Mouse (Mus musculus): ENCODE measurements around the gene Gm26965. TPM values are rescaled to one million over a fixed set of nuclear protein-coding genes. Genes with fewer than 3 reads are reported as not detected.
"Not testable (repeated sequence)": the region's sequence is repeated elsewhere in the genome, so short reads cannot be mapped to it uniquely, and the experiment has no call there.

Gene Gm26965
- polyA plus RNA-seq, 1 experiment from 2014 or later, result not detected

GRCm38 (mm10) chr13:67483625-67484423 lies 42.1 kb downstream of the Gm26965 start, which contains the start of gene Zfp874b:
Gene Zfp874b, minus strand, starts transcription at chr13:67484258.
- H3K4me1 ChIP-seq (replicated peaks; ENCODE audit: control insufficient read depth, insufficient read depth), result no peaks in the 10 kb centered on the region
- 2% methylated on average over 20 of the region's 20 CpGs for WGBS
- H3K4me3 ChIP-seq (ENCODE audit: low read depth, low read length), result peak within 1 kb of the TSS; percentile 59
- H3K4me2 ChIP-seq (replicated peaks; ENCODE audit: low read depth), result peak within 1 kb of the TSS; percentile 52
- ATAC-seq (ENCODE audit: low FRiP score, low TSS enrichment) (peak; percentile 96), DNase-seq (ENCODE audit: low spot score) (peak; percentile 87)
- peak within 1 kb of the TSS; percentile 56 for H3K9ac ChIP-seq (ENCODE audit: low read length)
- H3K36me3 ChIP-seq (ENCODE audit: control insufficient read depth, insufficient read depth, low read length), result no peaks in the 10 kb centered on the region
- H3K27ac ChIP-seq (replicated peaks), result no peak within 1 kb of the TSS; the same call in 1 of the 2 replicates
- no peak for TF ChIP-seq CTCF (IDR thresholded peaks at IDR 0.05; ENCODE audit: low read depth)
- H3K9me3 ChIP-seq (ENCODE audit: control insufficient read depth, low read length), result no peaks in the 10 kb centered on the region
- no peaks in the 10 kb centered on the region for H3K27me3 ChIP-seq (ENCODE audit: control insufficient read depth, insufficient read depth, low read length)

DNA sequence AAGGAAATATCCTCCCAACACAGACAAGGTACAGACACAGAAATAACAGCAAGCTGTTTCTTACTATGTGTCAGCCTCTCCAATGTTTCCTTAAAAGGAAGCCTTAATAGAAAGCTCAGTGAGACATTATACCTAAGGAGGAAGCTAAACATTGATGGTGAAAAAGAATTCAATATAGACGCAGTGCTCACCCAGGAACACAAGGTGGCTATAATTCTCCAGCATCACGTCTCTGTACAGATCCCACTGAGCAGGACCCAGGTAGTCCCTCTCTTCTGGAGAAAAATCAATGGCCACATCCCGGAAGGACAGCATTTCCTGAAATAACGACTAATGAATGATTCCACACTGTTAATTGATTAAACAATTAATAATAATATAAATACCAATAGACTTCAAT lies 44.4 kb downstream of the Gm26965 start:
- no peaks in the 10 kb centered on the region for H3K9me3 ChIP-seq (ENCODE audit: control insufficient read depth, low read length)
- no peaks in the 10 kb centered on the region for H3K4me1 ChIP-seq (replicated peaks; ENCODE audit: control insufficient read depth, insufficient read depth)
- WGBS, result 58% methylated on average over 4 of the region's 4 CpGs
- no peak overlapping the region for H3K4me2 ChIP-seq (replicated peaks; ENCODE audit: low read depth)
- no peak overlapping the region for H3K4me3 ChIP-seq (ENCODE audit: low read depth, low read length)
- TF ChIP-seq EP300 (optimal IDR thresholded peaks at IDR 0.05) (no peak), CTCF (IDR thresholded peaks at IDR 0.05; ENCODE audit: low read depth) (peak; percentile 29; the same call in 1 of the 2 replicates)
- H3K9ac ChIP-seq (ENCODE audit: low read length), result no peak overlapping the region
- DNase-seq (ENCODE audit: low spot score) (no peak), ATAC-seq (ENCODE audit: low FRiP score, low TSS enrichment) (no peak)
- no peaks in the 10 kb centered on the region for H3K27me3 ChIP-seq (ENCODE audit: control insufficient read depth, insufficient read depth, low read length)
- no peaks in the 10 kb centered on the region for H3K36me3 ChIP-seq (ENCODE audit: control insufficient read depth, insufficient read depth, low read length)
- H3K27ac ChIP-seq (replicated peaks), result no peak overlapping the region

DNA sequence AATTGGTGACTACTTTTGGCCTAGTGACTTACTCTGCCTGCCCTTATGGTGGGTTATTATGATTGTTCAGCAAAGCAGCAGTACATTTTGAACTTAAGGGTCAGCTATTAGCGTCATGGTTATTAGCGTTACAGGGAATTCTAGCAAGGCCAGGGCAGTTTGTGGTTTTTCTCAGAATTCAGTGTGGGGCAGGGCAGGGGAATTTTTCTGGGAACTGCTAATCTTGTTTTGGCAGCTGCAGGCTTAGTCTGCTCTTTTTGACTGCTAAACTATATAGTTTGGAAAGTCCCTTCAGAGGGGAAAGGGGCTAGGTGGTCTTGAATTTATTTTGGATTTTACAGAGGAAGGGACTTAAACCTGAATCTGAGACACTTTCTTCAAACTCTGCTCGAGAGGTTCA lies 56.7 kb downstream of the Gm26965 start:
- H3K4me3 ChIP-seq (ENCODE audit: low read depth, low read length), result no peak overlapping the region
- DNase-seq (ENCODE audit: low spot score) (no peak), ATAC-seq (ENCODE audit: low FRiP score, low TSS enrichment) (no peak)
- no peaks in the 10 kb centered on the region for H3K27me3 ChIP-seq (ENCODE audit: control insufficient read depth, insufficient read depth, low read length)
- no peaks in the 10 kb centered on the region for H3K4me1 ChIP-seq (replicated peaks; ENCODE audit: control insufficient read depth, insufficient read depth)
- no peaks in the 10 kb centered on the region for H3K36me3 ChIP-seq (ENCODE audit: control insufficient read depth, insufficient read depth, low read length)
- no peaks in the 10 kb centered on the region for H3K9me3 ChIP-seq (ENCODE audit: control insufficient read depth, low read length)
- H3K4me2 ChIP-seq (replicated peaks; ENCODE audit: low read depth), result no peak overlapping the region
- TF ChIP-seq EP300 (optimal IDR thresholded peaks at IDR 0.05) (no peak), CTCF (IDR thresholded peaks at IDR 0.05; ENCODE audit: low read depth) (no peak)
- H3K9ac ChIP-seq (ENCODE audit: low read length), result no peak overlapping the region
- 88% methylated on average over 3 of the region's 3 CpGs for WGBS
- no peak overlapping the region for H3K27ac ChIP-seq (replicated peaks)

DNA sequence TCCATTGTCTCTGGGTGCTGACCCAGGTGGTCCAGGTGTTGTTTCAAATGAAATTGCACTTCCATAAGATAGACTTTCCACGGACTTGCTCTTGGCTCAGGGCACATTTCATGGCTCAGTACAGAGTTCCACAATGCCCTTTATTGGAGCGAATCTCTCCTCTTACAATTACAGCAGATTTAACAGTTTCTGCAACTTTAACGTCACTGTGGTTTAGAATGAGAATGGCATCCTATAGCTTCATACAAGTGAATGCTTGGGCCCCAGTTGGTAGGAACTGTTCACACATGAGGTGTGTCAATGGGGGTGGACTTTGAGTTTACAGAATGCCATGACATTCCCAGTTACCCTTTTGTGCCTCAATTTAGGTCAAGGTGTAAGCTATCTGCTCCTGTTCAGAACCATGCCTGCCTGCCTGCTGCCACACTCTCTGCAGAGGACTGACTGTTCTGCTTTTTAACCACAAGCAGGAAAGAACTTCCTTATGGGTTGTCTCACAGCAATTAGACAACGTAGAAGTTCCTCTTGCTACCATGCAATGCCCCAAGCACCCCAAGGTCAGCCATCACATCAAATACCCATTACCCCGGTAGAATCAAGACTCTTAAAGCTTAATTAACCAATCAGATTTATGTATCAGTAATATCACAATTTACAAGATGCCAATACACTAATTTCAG lies 62.3 kb downstream of the Gm26965 start:
- H3K9me3 ChIP-seq (ENCODE audit: control insufficient read depth, low read length); H3K4me3 ChIP-seq (ENCODE audit: low read depth, low read length); DNase-seq (ENCODE audit: low spot score); H3K9ac ChIP-seq (ENCODE audit: low read length); H3K36me3 ChIP-seq (ENCODE audit: control insufficient read depth, insufficient read depth, low read length); ATAC-seq (ENCODE audit: low FRiP score, low TSS enrichment); H3K4me1 ChIP-seq (replicated peaks; ENCODE audit: control insufficient read depth, insufficient read depth); H3K27me3 ChIP-seq (ENCODE audit: control insufficient read depth, insufficient read depth, low read length); H3K27ac ChIP-seq (replicated peaks); H3K4me2 ChIP-seq (replicated peaks; ENCODE audit: low read depth): not testable (repeated sequence)
- WGBS, result 86% methylated on average over 2 of the region's 5 CpGs

DNA sequence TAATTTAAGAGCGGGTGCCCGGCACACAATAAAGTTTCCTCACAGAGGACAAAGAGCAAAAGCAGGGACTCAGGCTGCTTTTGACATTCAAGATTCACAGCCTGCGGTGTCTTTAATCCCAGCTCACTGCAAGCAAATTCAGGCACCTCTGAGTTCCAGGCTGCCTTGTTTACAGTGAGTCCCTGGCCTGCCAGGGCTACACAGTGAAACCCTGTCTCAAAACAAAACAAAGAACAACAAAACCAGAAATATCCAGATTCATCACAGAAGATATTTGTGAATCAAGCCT lies 74.0 kb downstream of the Gm26965 start:
- Histone ChIP-seq H3K36me3 (ENCODE audit: control insufficient read depth, insufficient read depth, low read length) (no peaks in the 10 kb centered on the region), H3K4me2 (replicated peaks; ENCODE audit: low read depth) (peak overlapping the region; percentile 69), H3K4me1 (replicated peaks; ENCODE audit: control insufficient read depth, insufficient read depth) (no peaks in the 10 kb centered on the region), H3K9ac (ENCODE audit: low read length) (peak overlapping the region; percentile 9; the same call in 1 of the 2 replicates), H3K4me3 (ENCODE audit: low read depth, low read length) (peak overlapping the region; percentile 54), H3K27me3 (ENCODE audit: control insufficient read depth, insufficient read depth, low read length) (no peaks in the 10 kb centered on the region), H3K9me3 (ENCODE audit: control insufficient read depth, low read length) (no peaks in the 10 kb centered on the region), H3K27ac (replicated peaks) (no peak overlapping the region)
- TF ChIP-seq CTCF (IDR thresholded peaks at IDR 0.05; ENCODE audit: low read depth), result no peak
- no peak for TF ChIP-seq EP300 (optimal IDR thresholded peaks at IDR 0.05)
- DNase-seq (ENCODE audit: low spot score) (no peak), ATAC-seq (ENCODE audit: low FRiP score, low TSS enrichment) (peak; percentile 14; the same call in 1 of the 2 replicates)
- 4% methylated on average over 3 of the region's 3 CpGs for WGBS
